Mouse (Mus musculus) frontal cortex, adult 2 months (tissue): ENCODE measurements around the gene Kif6. TPM values are rescaled to one million over a fixed set of nuclear protein-coding genes. Genes with fewer than 3 reads are reported as not detected.
A peak's percentile ranks its signal among the peaks of the same experiment; 100 is the strongest.

Experiments
- DNase-seq, 2 experiments: peaks; one replicate each; pipeline ENCODE4 v3.0.0; 2022; ENCODE audit warnings: low spot score in 1 of 2; ENCODE audit errors: extremely low spot score in 1 of 2
- polyA plus RNA-seq: library from polyadenylated mRNA; depleted of rRNA; stranded (reverse); fragments of >200 nt; gene quantifications from 2 replicates; pipeline ENCODE4 v1.2.3, GENCODE M21; 2012

Kif6 gene
- polyA plus RNA-seq, 1 experiment, result 1.6 TPM

GRCm38 (mm10) chr17:49883136-49883755 lies 268.3 kb downstream of the Kif6 start:
- peak; percentile 19 to 62 for DNase-seq

- DNase-seq, result no peak
These were observed 270.1 kb downstream of the Kif6 start for GRCm38 (mm10) chr17:49885035-49885434.

GRCm38 (mm10) chr17:49889629-49890028 lies 274.7 kb downstream of the Kif6 start:
- DNase-seq, result peak in 1 of 2 experiments; percentile 11

- peak in 1 of 2 experiments; percentile 37 for DNase-seq
These were observed 275.9 kb downstream of the Kif6 start for GRCm38 (mm10) chr17:49890861-49891260.

GRCm38 (mm10) chr17:49892390-49892789 lies 277.5 kb downstream of the Kif6 start:
- no peak for DNase-seq

GRCm38 (mm10) chr17:49894471-49894870 lies 279.5 kb downstream of the Kif6 start:
- DNase-seq, result no peak

- DNase-seq, result peak; percentile 41 to 95
These were observed 284.0 kb downstream of the Kif6 start for GRCm38 (mm10) chr17:49898849-49899331.

- no peak for DNase-seq
These were observed 287.7 kb downstream of the Kif6 start for GRCm38 (mm10) chr17:49902613-49903012.

GRCm38 (mm10) chr17:49923429-49923828 lies 308.5 kb downstream of the Kif6 start:
- no peak for DNase-seq

GRCm38 (mm10) chr17:49927611-49928010 lies 312.7 kb downstream of the Kif6 start:
- DNase-seq, result peak in 1 of 2 experiments; percentile 26

GRCm38 (mm10) chr17:49933806-49934205 lies 318.9 kb downstream of the Kif6 start:
- no peak for DNase-seq

- DNase-seq, result no peak
These were observed 319.6 kb downstream of the Kif6 start for GRCm38 (mm10) chr17:49934586-49934985.

- DNase-seq, result peak; percentile 56 to 93
These were observed 320.8 kb downstream of the Kif6 start for GRCm38 (mm10) chr17:49935602-49936205.

GRCm38 (mm10) chr17:49936214-49936613 lies 321.3 kb downstream of the Kif6 start:
- DNase-seq, result no peak

GRCm38 (mm10) chr17:49939146-49939545 lies 324.2 kb downstream of the Kif6 start:
- no peak for DNase-seq

- DNase-seq, result peak in 1 of 2 experiments; percentile 13
These were observed 327.7 kb downstream of the Kif6 start for GRCm38 (mm10) chr17:49942674-49943073.

GRCm38 (mm10) chr17:49951491-49951855 lies 336.5 kb downstream of the Kif6 start:
- peak; percentile 41 to 95 for DNase-seq

- DNase-seq, result peak in 1 of 2 experiments; percentile 25
These were observed 337.1 kb downstream of the Kif6 start for GRCm38 (mm10) chr17:49951856-49952607.

GRCm38 (mm10) chr17:49959021-49959420 lies 344.1 kb downstream of the Kif6 start:
- no peak for DNase-seq
